Mouse (Mus musculus) CH12.LX (cell line): Measurements from ENCODE around the gene Scml2. TPM values are rescaled to one million over a fixed set of nuclear protein-coding genes. Genes with fewer than 3 reads are reported as not detected.
"Not testable (repeated sequence)": the region's sequence is repeated elsewhere in the genome, so short reads cannot be mapped to it uniquely, and the experiment has no call there.

Experiments used
- DNase-seq: peaks from one replicate; pipeline ENCODE4 v3.0.0-alpha.2; 2013; ENCODE audit errors: extremely low read depth
- H3K27ac ChIP-seq: 2 replicates; pipeline ENCODE4 v1.5.1; 2012; ENCODE audit warnings: low read depth, mild to moderate bottlenecking, control low read depth, moderate library complexity; ENCODE audit not compliant: insufficient read depth
- H3K27me3 ChIP-seq: replicated peaks from 2 replicates; pipeline ENCODE3; 2012; ENCODE audit warnings: inconsistent platforms
- H3K36me3 ChIP-seq, 2 experiments: replicated peaks in 1 of 2; 2 replicates each; pipeline versions ENCODE3 to v1.6.1; 2012; ENCODE audit warnings: inconsistent platforms in 1 of 2, low read length in 1 of 2, mild to moderate bottlenecking in 1 of 2, mixed read lengths in 1 of 2, moderate library complexity in 1 of 2; ENCODE audit not compliant: control insufficient read depth in 1 of 2, insufficient read depth in 1 of 2
- H3K4me1 ChIP-seq, 2 experiments: 2 replicates each; pipeline ENCODE4 v1.6.1; 2012; ENCODE audit warnings: inconsistent platforms in 1 of 2, moderate library complexity in 1 of 2; ENCODE audit not compliant: insufficient read depth in 2 of 2, control insufficient read depth in 1 of 2
- H3K4me2 ChIP-seq: 2 replicates; pipeline ENCODE4 v1.6.1; 2012; ENCODE audit warnings: low read depth, mild to moderate bottlenecking, control low read depth; ENCODE audit not compliant: poor library complexity, insufficient read depth, severe bottlenecking
- H3K4me3 ChIP-seq, 3 experiments: fragments of 150-350 bp in 1 of 3; sonication (generic) in 1 of 3; replicated peaks in 1 of 3; 2 replicates each; pipeline versions ENCODE3 to v1.5.1; 2011 to 2012; ENCODE audit warnings: low read depth in 2 of 3, low read length in 2 of 3, mild to moderate bottlenecking in 2 of 3, moderate library complexity in 2 of 3, control low read depth in 1 of 3, improper control_type of control experiment in 1 of 3, inconsistent platforms in 1 of 3, mixed read lengths in 1 of 3; ENCODE audit not compliant: poor library complexity in 1 of 3
- H3K79me2 ChIP-seq: replicated peaks from 2 replicates; pipeline ENCODE4 v1.6.1; 2012; ENCODE audit warnings: mild to moderate bottlenecking, moderate library complexity; ENCODE audit not compliant: control insufficient read depth, poor library complexity, insufficient read depth, severe bottlenecking; ENCODE audit errors: extremely low read depth
- H3K9ac ChIP-seq: 2 replicates; pipeline ENCODE4 v1.6.1; 2012; ENCODE audit warnings: low read depth, mild to moderate bottlenecking, control low read depth, moderate library complexity; ENCODE audit not compliant: insufficient read depth
- H3K9me3 ChIP-seq: replicated peaks from 2 replicates; pipeline ENCODE3; 2012; ENCODE audit warnings: low read length, inconsistent platforms, mixed read lengths
- GABPA ChIP-seq: IDR thresholded peaks from 2 replicates; pipeline ENCODE4 v1.6.1; 2012; ENCODE audit warnings: low read depth, low read length, improper control_type of control experiment, inconsistent platforms; ENCODE audit not compliant: insufficient replicate concordance
- JUN ChIP-seq: IDR thresholded peaks from 2 replicates; pipeline ENCODE4 v1.6.1; 2011; ENCODE audit warnings: low read depth, mild to moderate bottlenecking, low read length, improper control_type of control experiment, moderate library complexity; ENCODE audit not compliant: insufficient read depth
- KAT2A ChIP-seq: IDR thresholded peaks from 2 replicates; pipeline ENCODE4 v1.6.1; 2012; ENCODE audit warnings: low read length, improper control_type of control experiment, inconsistent platforms; ENCODE audit not compliant: insufficient replicate concordance
- MAFK ChIP-seq: IDR thresholded peaks from 2 replicates; pipeline ENCODE4 v1.6.1; 2011; ENCODE audit warnings: low read length, improper control_type of control experiment; ENCODE audit not compliant: insufficient replicate concordance
- MXI1 ChIP-seq: IDR thresholded peaks from 2 replicates; pipeline ENCODE4 v1.6.1; 2011; ENCODE audit warnings: mild to moderate bottlenecking, low read depth, low read length, improper control_type of control experiment
- NRF1 ChIP-seq: IDR thresholded peaks from 2 replicates; pipeline ENCODE4 v1.6.1; 2014; ENCODE audit warnings: low read depth, mild to moderate bottlenecking, inconsistent platforms, low read length, improper control_type of control experiment, moderate library complexity
- PAX5 ChIP-seq: IDR thresholded peaks from 2 replicates; pipeline ENCODE4 v1.6.1; 2012; ENCODE audit warnings: low read length, inconsistent platforms, mixed read lengths
- UBTF ChIP-seq: IDR thresholded peaks from 2 replicates; pipeline ENCODE4 v1.6.1; 2012; ENCODE audit warnings: low read depth, mild to moderate bottlenecking, inconsistent platforms, low read length, improper control_type of control experiment, moderate library complexity
- ZKSCAN1 ChIP-seq: IDR thresholded peaks from 2 replicates; pipeline ENCODE4 v1.6.1; 2012; ENCODE audit warnings: low read depth, inconsistent platforms, low read length, improper control_type of control experiment, borderline replicate concordance
- dilution Hi-C: fragments of 300-500 bp; cut with MboI; formaldehyde crosslinking; loops from 2 replicates; pipeline ENCODE4 v1.14.3; 2020; ENCODE audit warnings: low sequenced_read_pairs; ENCODE audit not compliant: extremely low pct_unique_long_range_greater_than_20kb, extremely low pct_ligation_motif_present
- in situ Hi-C: fragments of 300-500 bp; cut with MboI; formaldehyde crosslinking; loops from 3 replicates; pipeline ENCODE4 v1.14.3; 2019; ENCODE audit warnings: low sequenced_read_pairs, low pct_ligation_motif_present, low pct_unique_long_range_greater_than_20kb, mixed read lengths
- polyA plus RNA-seq: library from polyadenylated mRNA; unstranded; fragments of >175 nt; gene quantifications from 2 replicates; pipeline ENCODE4 v1.2.1, GENCODE M21; 2012; ENCODE audit warnings: low read depth; ENCODE audit not compliant: insufficient read length
- total RNA-seq, 2 experiments: library from RNA; depleted of rRNA; stranded (reverse); fragments of 300-350 nt in 1 of 2; fragments of >200 nt in 1 of 2; gene quantifications; 2 replicates each; pipeline ENCODE4 v1.2.3; 2012 to 2014

Gene Scml2
- total RNA-seq (2012; rRNA removed) (not detected in 2 replicates), total RNA-seq (2014; rRNA removed) (0.17 TPM in 1 of 2 replicates, not detected in the other), polyA plus RNA-seq (not detected in 2 replicates)

DNA sequence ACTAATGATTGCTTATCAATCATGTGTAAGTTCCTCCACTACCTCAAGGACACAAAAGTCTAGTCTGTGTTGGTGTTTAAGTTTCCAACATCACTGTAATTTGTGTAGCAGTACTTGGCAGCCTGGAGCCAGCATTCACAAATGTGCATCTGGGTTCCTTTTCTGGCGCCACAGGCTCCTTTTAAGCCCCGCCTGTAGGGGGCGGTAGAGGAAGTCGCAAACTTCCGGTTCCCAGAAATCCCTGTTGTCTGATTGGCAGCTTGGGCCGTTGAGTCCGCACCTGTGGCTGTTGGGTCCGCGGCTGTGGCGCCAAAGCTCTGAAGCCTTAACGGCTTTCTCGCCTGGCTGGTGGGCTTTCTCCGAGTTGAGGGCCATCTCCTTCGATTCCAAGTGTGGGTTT lies at the start of gene Scml2:
Scml2 (plus strand) TSS at position 301 of the 400 bp plus-strand sequence.
- H3K79me2 ChIP-seq, dilution Hi-C loops, DNase-seq, H3K36me3 ChIP-seq, H3K9me3 ChIP-seq, H3K27ac ChIP-seq, H3K4me3 ChIP-seq, H3K4me2 ChIP-seq, H3K9ac ChIP-seq, H3K4me1 ChIP-seq, H3K27me3 ChIP-seq, in situ Hi-C loops: not testable (repeated sequence)

- H3K4me1 ChIP-seq, H3K9me3 ChIP-seq, H3K9ac ChIP-seq, H3K79me2 ChIP-seq, H3K36me3 ChIP-seq, H3K27ac ChIP-seq, H3K27me3 ChIP-seq, DNase-seq, dilution Hi-C loops, H3K4me2 ChIP-seq, H3K4me3 ChIP-seq, in situ Hi-C loops: not testable (repeated sequence)
Measured at GRCm38 (mm10) chrX:161075576-161075975, 41.4 kb upstream of the Scml2 start.

- H3K9ac ChIP-seq = no peak overlapping the region
- H3K4me1 ChIP-seq = no peaks in the 10 kb centered on the region
- in situ Hi-C loops = no loop called here
- H3K9me3 ChIP-seq = no peaks in the 10 kb centered on the region
- H3K4me3 ChIP-seq = no peak overlapping the region
- H3K36me3 ChIP-seq = no peaks in the 10 kb centered on the region
- no peak for TF ChIP-seq PAX5
- TF ChIP-seq KAT2A = no peak
- TF ChIP-seq NRF1 = no peak
- TF ChIP-seq GABPA = no peak
- no peak for TF ChIP-seq ZKSCAN1
- TF ChIP-seq JUN = no peak
- TF ChIP-seq UBTF = no peak
- no peak for TF ChIP-seq MXI1
- TF ChIP-seq MAFK = no peak
- DNase-seq = no peak
- no peaks in the 10 kb centered on the region for H3K79me2 ChIP-seq
- no peaks in the 10 kb centered on the region for H3K27me3 ChIP-seq
- H3K27ac ChIP-seq = no peak overlapping the region
- no peak overlapping the region for H3K4me2 ChIP-seq
- dilution Hi-C loops = no loop called here
Measured at GRCm38 (mm10) chrX:161162314-161163068, 45.5 kb downstream of the Scml2 start.
